Mouse (Mus musculus): ENCODE measurements around the gene Ptpn9. TPM values are rescaled to one million over a fixed set of nuclear protein-coding genes. Genes with fewer than 3 reads are reported as not detected.

Ptpn9 gene
- total and polyA plus RNA-seq, 2 experiments = 6.5 to 12.4 TPM

GRCm38 (mm10) chr9:57074822-57075603 is 80.3 kb downstream of the Ptpn9 start:
- peaks cover 17% of the 10 kb centered on the region for H3K4me1 ChIP-seq (ENCODE audit: control insufficient read depth, insufficient read depth, low read length)
- H3K4me3 ChIP-seq (ENCODE audit: insufficient read depth, low read depth, low read length) = peak overlapping the region; percentile 45
- no peaks in the 10 kb centered on the region for H3K27me3 ChIP-seq (ENCODE audit: control insufficient read depth, insufficient read depth, low read length)
- WGBS = 7% methylated on average over 17 of the region's 17 CpGs
- peak overlapping the region; percentile 79 for H3K27ac ChIP-seq (replicated peaks; ENCODE audit: insufficient read depth, low read depth, low read length)
- no peaks in the 10 kb centered on the region for H3K36me3 ChIP-seq (ENCODE audit: control insufficient read depth, insufficient read depth, low read length)
- peaks cover 16% of the 10 kb centered on the region; the same call in 1 of the 2 replicates for H3K79me2 ChIP-seq (ENCODE audit: control insufficient read depth, insufficient read depth, low read length)
- no peak for TF ChIP-seq CTCF (IDR thresholded peaks at IDR 0.05; ENCODE audit: low read depth, low read length)
- H3K9ac ChIP-seq (ENCODE audit: low read depth, low read length) = peak overlapping the region; percentile 36; the same call in 1 of the 2 replicates
- DNase-seq (ENCODE audit: extremely low read depth, low read depth, low spot score) = peak; percentile 74

GRCm38 (mm10) chr9:57075681-57076381 is 81.1 kb downstream of the Ptpn9 start:
- H3K4me3 ChIP-seq (ENCODE audit: insufficient read depth, low read depth, low read length) = peak overlapping the region; percentile 97
- peaks cover 18% of the 10 kb centered on the region; the same call in 1 of the 2 replicates for H3K79me2 ChIP-seq (ENCODE audit: control insufficient read depth, insufficient read depth, low read length)
- no peaks in the 10 kb centered on the region for H3K36me3 ChIP-seq (ENCODE audit: control insufficient read depth, insufficient read depth, low read length)
- H3K9ac ChIP-seq (ENCODE audit: low read depth, low read length) = 0 out of 2 replicates have a peak overlapping the region, but pooled peaks have one; percentile 36
- peaks cover 12% of the 10 kb centered on the region for H3K4me1 ChIP-seq (ENCODE audit: control insufficient read depth, insufficient read depth, low read length)
- under 1% methylated on average over 43 of the region's 43 CpGs for WGBS
- TF ChIP-seq CTCF (IDR thresholded peaks at IDR 0.05; ENCODE audit: low read depth, low read length) = no peak
- 0 out of 2 replicates have a peak, but pooled peaks have one; percentile 20 for TF ChIP-seq POLR2A (IDR thresholded peaks at IDR 0.05; ENCODE audit: extremely low read depth, insufficient read depth, low read length)
- H3K27me3 ChIP-seq (ENCODE audit: control insufficient read depth, insufficient read depth, low read length) = no peaks in the 10 kb centered on the region
- peak overlapping the region; percentile 79 for H3K27ac ChIP-seq (replicated peaks; ENCODE audit: insufficient read depth, low read depth, low read length)
- DNase-seq (ENCODE audit: extremely low read depth, low read depth, low spot score) = peak; percentile 99

DNA sequence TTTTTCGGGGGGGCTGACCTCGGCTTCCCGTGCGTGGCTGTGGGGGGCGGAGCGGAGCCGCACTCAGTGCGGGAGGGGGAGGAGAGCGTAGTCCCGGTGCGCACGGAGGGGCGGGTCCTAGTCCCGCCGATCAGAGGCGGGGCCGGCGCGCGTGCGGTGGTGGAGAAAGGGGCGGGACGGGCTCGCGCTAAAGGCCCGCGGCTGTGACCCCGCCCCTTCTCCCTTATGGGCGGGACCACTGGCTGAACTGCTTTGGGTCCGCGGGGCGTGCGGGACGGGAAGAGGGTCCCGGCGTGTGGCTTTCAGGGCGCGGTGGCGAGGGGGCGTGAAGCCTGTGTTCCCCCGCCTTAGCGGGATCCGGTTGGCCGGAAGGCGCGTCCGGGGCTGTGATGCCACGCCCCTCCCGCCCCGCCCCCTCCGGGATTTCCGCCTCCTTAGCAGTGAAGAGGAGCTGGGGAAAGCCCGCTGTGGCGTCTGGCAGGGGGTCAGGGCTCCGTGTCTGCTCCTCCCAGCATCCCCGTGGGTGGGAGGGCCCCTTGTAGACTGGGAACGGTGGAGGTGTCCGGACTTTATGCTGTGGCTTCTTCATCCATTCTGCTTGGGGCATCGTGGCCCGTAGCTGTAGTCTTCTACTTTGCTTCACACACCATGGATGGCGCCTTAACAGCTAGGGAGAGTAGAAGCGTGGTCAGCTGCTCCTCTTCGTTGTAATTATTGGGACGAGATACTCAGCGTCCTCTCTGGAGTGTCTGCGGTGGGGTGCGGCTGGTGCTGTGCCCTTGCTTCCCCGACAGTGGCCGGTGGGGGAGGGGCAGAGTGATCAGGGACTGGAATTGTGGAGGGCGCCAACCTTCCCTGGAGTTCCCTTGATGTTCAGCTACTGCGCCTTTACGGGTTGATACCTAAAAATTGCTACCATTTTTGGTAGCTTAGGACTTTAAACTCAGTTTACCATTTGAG is 82.3 kb downstream of the Ptpn9 start:
- H3K27ac ChIP-seq (replicated peaks; ENCODE audit: insufficient read depth, low read depth, low read length) = peak overlapping the region; percentile 98
- peaks cover 12% of the 10 kb centered on the region for H3K4me1 ChIP-seq (ENCODE audit: control insufficient read depth, insufficient read depth, low read length)
- peak overlapping the region; percentile 95 for H3K9ac ChIP-seq (ENCODE audit: low read depth, low read length)
- H3K27me3 ChIP-seq (ENCODE audit: control insufficient read depth, insufficient read depth, low read length) = no peaks in the 10 kb centered on the region
- WGBS = under 1% methylated on average over 72 of the region's 72 CpGs
- TF ChIP-seq CTCF (IDR thresholded peaks at IDR 0.05; ENCODE audit: low read depth, low read length) (no peak), POLR2A (IDR thresholded peaks at IDR 0.05; ENCODE audit: extremely low read depth, insufficient read depth, low read length) (no peak)
- H3K4me3 ChIP-seq (ENCODE audit: insufficient read depth, low read depth, low read length) = peak overlapping the region; percentile 97
- H3K36me3 ChIP-seq (ENCODE audit: control insufficient read depth, insufficient read depth, low read length) = no peaks in the 10 kb centered on the region; the same call in 1 of the 2 replicates
- peak; percentile 67 for DNase-seq (ENCODE audit: extremely low read depth, low read depth, low spot score)
- peaks cover 22% of the 10 kb centered on the region for H3K79me2 ChIP-seq (ENCODE audit: control insufficient read depth, insufficient read depth, low read length)

GRCm38 (mm10) chr9:57082236-57082635 is 87.5 kb downstream of the Ptpn9 start:
- Histone ChIP-seq H3K4me3 (ENCODE audit: insufficient read depth, low read depth, low read length) (no peak overlapping the region), H3K4me1 (ENCODE audit: control insufficient read depth, insufficient read depth, low read length) (peaks cover 2% of the 10 kb centered on the region), H3K36me3 (ENCODE audit: control insufficient read depth, insufficient read depth, low read length) (peaks cover 14% of the 10 kb centered on the region), H3K9ac (ENCODE audit: low read depth, low read length) (no peak overlapping the region), H3K79me2 (ENCODE audit: control insufficient read depth, insufficient read depth, low read length) (peaks cover 34% of the 10 kb centered on the region), H3K27ac (replicated peaks; ENCODE audit: insufficient read depth, low read depth, low read length) (no peak overlapping the region), H3K27me3 (ENCODE audit: control insufficient read depth, insufficient read depth, low read length) (no peaks in the 10 kb centered on the region)
- TF ChIP-seq POLR2A (IDR thresholded peaks at IDR 0.05; ENCODE audit: extremely low read depth, insufficient read depth, low read length) = no peak
- no peak for TF ChIP-seq CTCF (IDR thresholded peaks at IDR 0.05; ENCODE audit: low read depth, low read length)
- 78% methylated on average over 3 of the region's 3 CpGs for WGBS
- no peak for DNase-seq (ENCODE audit: extremely low read depth, low read depth, low spot score)

Other genes with a start within 250 kb of the Ptpn9 start
- under 0.01 and 0.13 TPM in 2 replicates for gene Lingo1, start 198.5 kb upstream of the Ptpn9 start, total RNA-seq (2014; rRNA removed)
- 0.09 and 0.27 TPM in 2 replicates for gene Lingo1, start 198.5 kb upstream of the Ptpn9 start, polyA plus RNA-seq (2012; rRNA removed)
- not detected in 2 replicates for gene Odf3l1, start 130.2 kb upstream of the Ptpn9 start, total RNA-seq (2014; rRNA removed)
- gene Odf3l1, start 130.2 kb upstream of the Ptpn9 start, polyA plus RNA-seq (2012; rRNA removed) = 0.11 TPM in 1 of 2 replicates, not detected in the other
- 0.09 and 0.13 TPM in 2 replicates for gene Cspg4, start 129.9 kb upstream of the Ptpn9 start, total RNA-seq (2014; rRNA removed)
- gene Cspg4, start 129.9 kb upstream of the Ptpn9 start, polyA plus RNA-seq (2012; rRNA removed) = 0.04 and 0.11 TPM in 2 replicates
- 7.6 and 8.8 TPM in 2 replicates for gene Snx33, start 66.6 kb upstream of the Ptpn9 start, total RNA-seq (2014; rRNA removed)
- 8.9 and 10.5 TPM in 2 replicates for gene Snx33, start 66.6 kb upstream of the Ptpn9 start, polyA plus RNA-seq (2012; rRNA removed)
- gene Imp3, start 57.4 kb upstream of the Ptpn9 start, total RNA-seq (2014; rRNA removed) = 35.8 and 45.6 TPM in 2 replicates
- gene Imp3, start 57.4 kb upstream of the Ptpn9 start, polyA plus RNA-seq (2012; rRNA removed) = 145 and 151 TPM in 2 replicates
- gene Snupn, start 44.0 kb upstream of the Ptpn9 start, total RNA-seq (2014; rRNA removed) = 7.2 and 8.4 TPM in 2 replicates
- gene Snupn, start 44.0 kb upstream of the Ptpn9 start, polyA plus RNA-seq (2012; rRNA removed) = 3.7 and 4.2 TPM in 2 replicates
- 15.1 and 17.9 TPM in 2 replicates for gene Sin3a, start 77.1 kb downstream of the Ptpn9 start, total RNA-seq (2014; rRNA removed)
- 34.6 and 35.9 TPM in 2 replicates for gene Sin3a, start 77.1 kb downstream of the Ptpn9 start, polyA plus RNA-seq (2012; rRNA removed)
- 25.8 and 28.1 TPM in 2 replicates for gene Man2c1, start 135.8 kb downstream of the Ptpn9 start, total RNA-seq (2014; rRNA removed)
- gene Man2c1, start 135.8 kb downstream of the Ptpn9 start, polyA plus RNA-seq (2012; rRNA removed) = 67.1 and 122 TPM in 2 replicates
- gene Neil1, start 153.4 kb downstream of the Ptpn9 start, total RNA-seq (2014; rRNA removed) = 4.0 and 4.2 TPM in 2 replicates
- 6.6 and 7.2 TPM in 2 replicates for gene Neil1, start 153.4 kb downstream of the Ptpn9 start, polyA plus RNA-seq (2012; rRNA removed)
- 22.7 and 23.6 TPM in 2 replicates for gene Commd4, start 163.4 kb downstream of the Ptpn9 start, total RNA-seq (2014; rRNA removed)
- gene Commd4, start 163.4 kb downstream of the Ptpn9 start, polyA plus RNA-seq (2012; rRNA removed) = 73.5 and 86.9 TPM in 2 replicates
- not detected in 2 replicates for gene Trcg1, start 241.6 kb downstream of the Ptpn9 start, total RNA-seq (2014; rRNA removed)
- not detected in 2 replicates for gene Trcg1, start 241.6 kb downstream of the Ptpn9 start, polyA plus RNA-seq (2012; rRNA removed)

All from liver, adult 2 months (tissue).